Mouse (Mus musculus) bone marrow, adult 2 months (tissue): ENCODE results near the gene Vstm2l. TPM values are rescaled to one million over a fixed set of nuclear protein-coding genes. Genes with fewer than 3 reads are reported as not detected.

Experiments
- H3K27ac ChIP-seq: fragments of 200-500 bp; 2 replicates; pipeline ENCODE4 v1.5.1; 2012; ENCODE audit warnings: low read depth, mild to moderate bottlenecking, control low read depth, inconsistent platforms, low read length; ENCODE audit not compliant: control insufficient read depth, poor library complexity, insufficient read depth
- H3K4me1 ChIP-seq: fragments of 200-500 bp; 2 replicates; pipeline ENCODE4 v1.6.1; 2011; ENCODE audit warnings: low read length; ENCODE audit not compliant: control insufficient read depth, insufficient read depth
- H3K4me3 ChIP-seq: fragments of 200-500 bp; replicated peaks from 2 replicates; pipeline ENCODE3; 2011; ENCODE audit warnings: mild to moderate bottlenecking, low read depth, low read length, control low read depth; ENCODE audit not compliant: control insufficient read depth
- CTCF ChIP-seq: fragments of 200-500 bp; IDR thresholded peaks from 2 replicates; pipeline ENCODE4 v1.5.1; 2011; ENCODE audit warnings: low read length, control low read depth; ENCODE audit not compliant: control insufficient read depth, insufficient read depth
- POLR2A ChIP-seq: fragments of 200-500 bp; IDR thresholded peaks from 2 replicates; pipeline ENCODE4 v1.6.1; 2011; ENCODE audit warnings: low read depth, mild to moderate bottlenecking, control low read depth, low read length, borderline replicate concordance; ENCODE audit not compliant: control insufficient read depth
- WGBS: fragments of 180-500 bp; shearing (Covaris S2); methylation state at CpG from one replicate; pipeline ENCODE4 v1.1.7; 2018; 5-methylcytosine and 5-hydroxymethylcytosine counted together
- polyA plus RNA-seq: library from polyadenylated mRNA; stranded (reverse); fragments of >200 nt; gene quantifications from 2 replicates; pipeline ENCODE4 v1.2.4, GENCODE M21; 2011; ENCODE audit warnings: low replicate concordance; ENCODE audit not compliant: missing spikeins, insufficient read depth, insufficient read length

Gene Vstm2l
- not detected in 2 replicates for polyA plus RNA-seq

DNA sequence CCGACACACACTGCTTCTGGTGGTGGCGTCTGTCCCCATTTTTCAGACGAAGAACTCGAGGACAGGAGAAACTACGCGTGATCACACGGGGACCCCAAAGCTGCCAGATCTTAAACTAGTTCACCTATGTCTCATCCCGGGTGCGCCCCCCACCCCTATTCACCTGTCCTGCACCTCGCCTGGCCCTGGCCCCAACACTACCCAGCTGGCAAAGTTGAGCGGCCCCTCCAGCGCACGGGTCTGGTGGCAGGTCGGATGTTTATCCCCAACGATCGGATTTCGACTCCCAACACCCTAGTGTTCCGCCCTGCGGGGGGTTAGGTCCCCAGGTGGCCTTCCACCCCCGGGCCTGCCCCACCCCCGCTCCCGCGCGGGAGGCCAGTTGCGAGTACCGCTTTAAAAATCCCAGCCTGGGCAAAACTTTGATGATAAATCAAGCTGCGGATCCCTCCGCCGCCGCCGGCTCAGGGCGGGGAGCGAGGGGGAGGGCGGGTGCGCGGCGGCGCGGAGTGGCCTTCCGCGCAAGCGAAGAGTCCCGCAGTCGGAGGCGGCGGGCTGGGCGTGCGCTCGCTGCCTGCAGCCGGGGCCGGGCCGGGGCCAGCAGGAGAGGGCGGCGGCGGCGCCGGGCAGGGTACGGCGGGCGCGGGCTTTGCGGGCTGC is at the start of gene Vstm2l:
Vstm2l (plus strand) TSS at position 549 of the 660 bp plus-strand sequence.
- no peak within 1 kb of the TSS for H3K27ac ChIP-seq
- H3K4me3 ChIP-seq = no peak within 1 kb of the TSS
- 7% methylated on average over 58 of the region's 62 CpGs for WGBS
- no peak for TF ChIP-seq CTCF
- TF ChIP-seq POLR2A = no peak
- H3K4me1 ChIP-seq = no peaks in the 10 kb centered on the region

- TF ChIP-seq CTCF (no peak), POLR2A (no peak)
- 76% methylated on average over 3 of the region's 3 CpGs for WGBS
- no peaks in the 10 kb centered on the region for H3K4me1 ChIP-seq
Observed at GRCm38 (mm10) chr2:157867126-157867525, 47.3 kb upstream of the Vstm2l start.

DNA sequence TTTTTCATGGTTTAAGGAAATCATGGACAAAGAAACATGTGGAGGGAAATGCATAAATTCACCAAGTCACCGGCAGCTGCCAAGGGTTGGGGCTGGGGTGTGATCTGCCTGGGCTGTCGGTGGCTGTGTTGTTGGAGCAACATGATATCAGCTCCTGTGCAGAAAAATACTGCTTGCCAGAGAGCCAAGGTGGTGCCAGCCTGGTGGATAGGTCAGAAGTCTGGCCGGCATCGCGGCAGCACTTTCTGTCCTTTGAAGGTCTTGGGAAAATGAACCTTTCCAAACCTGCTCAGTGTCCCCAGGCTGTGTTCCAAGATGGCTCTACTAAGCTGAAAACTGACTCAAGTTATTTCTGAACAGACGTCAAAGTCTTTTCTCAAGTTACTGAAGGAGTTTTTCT is 44.2 kb upstream of the Vstm2l start:
- WGBS = 86% methylated on average over 6 of the region's 6 CpGs
- no peak overlapping the region for H3K4me3 ChIP-seq

More at GRCm38 (mm10) chr2:157867126-157867525, 47.3 kb upstream of the Vstm2l start:
- H3K4me3 ChIP-seq = no peak overlapping the region
- no peak overlapping the region for H3K27ac ChIP-seq

DNA sequence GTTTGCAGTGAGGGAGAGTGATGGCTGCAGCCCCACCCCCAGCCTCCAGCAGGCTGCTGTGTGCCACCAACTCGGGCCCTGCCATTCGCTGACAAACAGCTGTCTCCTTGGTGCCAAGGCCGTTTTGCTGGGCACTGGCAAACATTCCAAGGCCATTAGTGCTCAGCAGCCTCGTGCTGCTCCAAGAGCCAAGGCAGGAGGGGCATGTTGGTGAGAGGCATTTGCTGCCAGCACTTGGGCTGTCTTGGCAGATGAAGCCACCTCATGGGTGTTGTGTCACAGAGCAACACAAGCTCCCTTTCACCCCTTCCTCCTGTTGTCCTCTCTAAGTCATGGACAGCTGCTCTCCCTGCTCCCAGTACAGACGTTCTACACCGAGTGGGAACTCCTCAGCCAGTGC is 41.2 kb upstream of the Vstm2l start:
- TF ChIP-seq CTCF (no peak), POLR2A (no peak)
- WGBS = 79% methylated on average over 6 of the region's 6 CpGs
- Histone ChIP-seq H3K4me3 (no peak overlapping the region), H3K27ac (no peak overlapping the region), H3K4me1 (no peaks in the 10 kb centered on the region)

More for the DNA sequence above, 44.2 kb upstream of the Vstm2l start:
- Histone ChIP-seq H3K27ac (no peak overlapping the region), H3K4me1 (no peaks in the 10 kb centered on the region)
- TF ChIP-seq CTCF = no peak
- TF ChIP-seq POLR2A = no peak

DNA sequence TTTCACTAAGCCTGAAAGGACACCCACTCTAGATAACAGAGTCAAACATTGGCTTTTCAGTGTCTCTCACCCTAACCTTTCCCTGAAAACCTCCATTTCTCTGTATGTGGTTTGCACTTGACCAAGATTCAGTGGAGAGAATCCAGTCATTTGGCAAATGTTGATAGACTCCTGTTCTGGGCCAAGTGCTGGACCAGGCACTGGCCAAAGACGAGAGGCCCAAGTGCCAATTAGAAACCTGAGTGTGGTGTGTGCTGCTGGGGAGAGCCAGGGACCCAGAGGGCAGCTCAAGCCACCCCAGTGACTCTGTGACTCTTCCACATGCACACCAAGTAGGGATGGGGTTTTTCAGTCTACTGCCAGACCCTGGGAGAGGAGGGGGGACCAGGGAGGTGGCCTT is 40.8 kb upstream of the Vstm2l start:
- TF ChIP-seq CTCF (no peak), POLR2A (no peak)
- 75% methylated on average over 1 of the region's 1 CpGs for WGBS
- Histone ChIP-seq H3K27ac (no peak overlapping the region), H3K4me3 (no peak overlapping the region), H3K4me1 (no peaks in the 10 kb centered on the region)

- Histone ChIP-seq H3K4me3 (no peak overlapping the region), H3K4me1 (no peaks in the 10 kb centered on the region; the same call in 1 of the 2 replicates), H3K27ac (no peak overlapping the region)
- no peak for TF ChIP-seq CTCF
- TF ChIP-seq POLR2A = no peak
- WGBS = 85% methylated on average over 8 of the region's 8 CpGs
Observed at GRCm38 (mm10) chr2:157875111-157875510, 39.3 kb upstream of the Vstm2l start.

GRCm38 (mm10) chr2:157877394-157877793 is 37.1 kb upstream of the Vstm2l start:
- WGBS = 92% methylated on average over 3 of the region's 3 CpGs
- TF ChIP-seq POLR2A (no peak), CTCF (no peak)
- Histone ChIP-seq H3K27ac (no peak overlapping the region), H3K4me3 (no peak overlapping the region), H3K4me1 (no peaks in the 10 kb centered on the region; the same call in 1 of the 2 replicates)

DNA sequence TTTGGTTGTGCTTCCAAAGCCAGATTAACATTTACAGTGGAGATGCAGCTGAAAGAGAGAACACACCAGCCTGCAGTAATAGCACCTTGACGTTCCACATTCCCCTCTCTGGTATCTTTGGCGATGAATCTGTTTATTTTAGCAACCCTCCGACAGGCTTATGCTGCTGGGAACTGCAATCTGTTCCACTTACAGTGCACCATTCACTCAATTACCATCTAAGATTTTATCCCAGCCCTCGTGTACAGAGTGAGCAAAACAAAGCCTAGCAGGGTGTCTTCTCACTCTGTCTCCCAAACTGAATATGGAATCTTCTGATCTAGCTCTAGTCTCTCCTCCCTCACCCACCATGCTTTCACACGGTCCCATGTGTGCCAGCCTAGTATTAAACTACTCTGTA is 36.5 kb upstream of the Vstm2l start:
- H3K4me3 ChIP-seq = no peak overlapping the region
- no peaks in the 10 kb centered on the region; the same call in 1 of the 2 replicates for H3K4me1 ChIP-seq
- no peak overlapping the region for H3K27ac ChIP-seq
- 79% methylated on average over 5 of the region's 5 CpGs for WGBS
- TF ChIP-seq POLR2A (no peak), CTCF (no peak)

DNA sequence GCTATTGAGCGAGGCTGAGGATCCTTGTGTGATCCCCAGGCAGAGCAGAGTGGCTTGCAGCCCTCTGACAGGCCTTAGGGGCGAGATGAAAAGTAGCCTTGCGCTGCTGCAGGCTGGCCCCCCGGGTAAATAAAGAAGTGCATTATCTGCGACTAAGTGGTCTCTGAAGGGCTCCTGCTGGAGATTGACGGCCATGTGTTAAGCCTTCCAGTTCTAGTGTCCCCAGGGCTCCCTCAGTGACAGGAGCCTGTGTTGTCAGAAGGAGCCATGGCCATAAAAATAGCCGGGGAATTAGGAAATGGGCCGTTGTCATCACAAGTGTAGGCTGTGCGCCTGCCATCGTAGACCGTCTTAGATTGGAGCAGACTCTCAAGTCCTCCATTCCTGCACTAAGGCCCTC is 32.5 kb upstream of the Vstm2l start:
- Histone ChIP-seq H3K27ac (no peak overlapping the region), H3K4me3 (no peak overlapping the region), H3K4me1 (no peaks in the 10 kb centered on the region; the same call in 1 of the 2 replicates)
- TF ChIP-seq CTCF (no peak), POLR2A (no peak)
- 78% methylated on average over 11 of the region's 11 CpGs for WGBS
